Mouse (Mus musculus): ENCODE data around the gene Mrpl43. TPM values are rescaled to one million over a fixed set of nuclear protein-coding genes. Genes with fewer than 3 reads are reported as not detected.

Mrpl43 gene
- total RNA-seq, 2 experiments from 2014 or later, result 45.2 to 48.3 TPM

DNA sequence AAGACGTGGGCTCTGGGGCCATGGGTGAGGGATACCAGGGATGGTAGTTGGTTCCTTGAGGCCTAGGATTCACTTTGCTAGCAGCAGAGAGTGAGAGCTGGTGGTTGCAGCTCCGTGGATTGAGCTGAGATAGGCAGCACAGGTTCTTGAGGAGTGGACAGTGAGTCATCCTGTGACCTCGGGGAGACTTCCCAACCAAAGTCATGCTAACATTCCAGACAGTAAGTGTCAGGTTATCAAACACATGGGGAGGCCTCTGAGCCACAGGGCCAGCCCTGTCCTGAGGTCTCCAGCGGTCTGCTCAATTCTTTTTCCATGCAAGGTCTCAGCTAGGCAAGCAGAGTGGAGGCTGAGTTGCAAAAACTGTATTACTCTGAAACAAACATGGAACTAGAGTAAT, 4.4 kb upstream of the Mrpl43 start:
- no peak for DNase-seq (ENCODE audit: low spot score in 2 of 2)

DNA sequence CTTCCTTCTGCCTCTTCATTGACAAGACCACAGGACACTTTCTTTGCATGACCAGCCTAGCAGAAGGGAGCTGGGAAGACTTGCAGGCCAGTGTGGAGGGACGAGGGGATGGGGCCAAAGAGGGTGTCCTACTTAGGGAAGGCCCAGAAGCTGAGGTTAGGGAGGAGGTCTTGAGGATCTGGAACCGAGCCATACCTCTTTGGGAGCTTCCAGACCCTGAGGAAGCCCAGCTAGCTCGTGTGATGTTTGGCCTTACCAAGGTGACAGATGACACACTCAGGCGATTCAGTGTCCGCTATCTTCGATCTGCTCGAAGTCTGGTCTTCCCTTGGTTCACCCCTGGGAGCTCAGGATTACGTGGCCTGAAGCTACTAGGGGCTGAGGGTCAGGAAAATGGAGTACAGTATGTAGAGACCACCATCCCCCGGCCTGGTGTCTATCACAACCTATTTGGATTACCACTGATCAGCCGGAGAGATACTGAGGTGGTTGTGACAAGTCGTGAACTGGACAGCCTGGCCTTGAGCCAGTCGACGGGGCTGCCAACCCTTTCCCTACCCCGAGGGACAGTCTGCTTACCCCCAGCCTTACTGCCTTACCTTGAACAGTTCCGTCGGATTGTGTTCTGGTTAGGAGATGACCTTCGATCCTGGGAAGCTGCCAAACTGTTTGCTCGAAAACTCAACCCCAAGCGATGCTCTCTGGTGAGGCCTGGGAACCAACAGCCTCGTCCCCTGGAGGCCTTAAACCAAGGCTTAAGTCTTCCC, 1.4 kb upstream of the Mrpl43 start:
- peak; percentile 40 to 48 for DNase-seq (ENCODE audit: low spot score in 2 of 2)

DNA sequence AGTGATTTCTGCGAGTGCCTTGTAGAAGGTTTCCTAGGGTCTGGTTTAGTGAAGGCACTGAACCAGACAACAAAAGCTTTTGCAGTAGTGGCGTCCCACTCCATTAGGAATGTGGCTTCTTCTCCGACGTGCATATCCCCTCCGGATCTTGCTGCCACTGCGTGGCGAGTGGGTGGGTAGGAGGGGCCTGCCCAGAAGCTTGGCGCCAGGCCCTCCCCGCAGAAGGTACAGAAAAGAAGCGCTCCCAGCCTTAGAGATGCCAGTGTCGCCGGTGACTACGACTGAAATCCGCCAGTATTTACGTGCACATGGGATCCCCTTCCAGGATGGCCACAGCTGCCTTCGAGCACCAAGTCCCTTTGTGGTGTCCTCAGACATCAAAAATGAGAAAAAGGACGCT, 779 bp upstream of the Mrpl43 start:
- no peak for DNase-seq (ENCODE audit: low spot score in 2 of 2)

DNA sequence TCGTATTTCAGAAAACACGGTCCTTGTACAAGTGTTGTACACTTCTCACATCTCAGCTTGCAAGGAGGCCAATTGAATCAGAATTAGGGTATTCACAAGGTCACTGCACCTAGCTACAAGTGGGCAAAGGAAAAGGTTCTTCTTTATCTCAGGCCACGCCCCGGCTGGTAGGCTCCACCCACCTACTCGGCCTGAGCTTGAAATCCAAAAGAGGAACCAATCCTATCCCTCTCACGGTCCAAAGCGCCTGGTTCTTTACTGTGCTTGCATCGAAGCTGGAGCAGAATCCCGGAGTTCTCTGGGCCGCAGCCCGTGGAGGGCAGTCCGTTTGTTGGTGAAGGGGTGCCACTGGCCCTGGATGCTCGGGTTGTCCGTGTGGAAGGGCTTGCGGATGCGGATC, 798 bp downstream of the Mrpl43 start, which contains the start of gene Twnk:
Twnk (plus strand) TSS at position 220 of the 400 bp plus-strand sequence.
- DNase-seq (ENCODE audit: low spot score in 2 of 2), result peak in 1 of 2 experiments; percentile 53

DNA sequence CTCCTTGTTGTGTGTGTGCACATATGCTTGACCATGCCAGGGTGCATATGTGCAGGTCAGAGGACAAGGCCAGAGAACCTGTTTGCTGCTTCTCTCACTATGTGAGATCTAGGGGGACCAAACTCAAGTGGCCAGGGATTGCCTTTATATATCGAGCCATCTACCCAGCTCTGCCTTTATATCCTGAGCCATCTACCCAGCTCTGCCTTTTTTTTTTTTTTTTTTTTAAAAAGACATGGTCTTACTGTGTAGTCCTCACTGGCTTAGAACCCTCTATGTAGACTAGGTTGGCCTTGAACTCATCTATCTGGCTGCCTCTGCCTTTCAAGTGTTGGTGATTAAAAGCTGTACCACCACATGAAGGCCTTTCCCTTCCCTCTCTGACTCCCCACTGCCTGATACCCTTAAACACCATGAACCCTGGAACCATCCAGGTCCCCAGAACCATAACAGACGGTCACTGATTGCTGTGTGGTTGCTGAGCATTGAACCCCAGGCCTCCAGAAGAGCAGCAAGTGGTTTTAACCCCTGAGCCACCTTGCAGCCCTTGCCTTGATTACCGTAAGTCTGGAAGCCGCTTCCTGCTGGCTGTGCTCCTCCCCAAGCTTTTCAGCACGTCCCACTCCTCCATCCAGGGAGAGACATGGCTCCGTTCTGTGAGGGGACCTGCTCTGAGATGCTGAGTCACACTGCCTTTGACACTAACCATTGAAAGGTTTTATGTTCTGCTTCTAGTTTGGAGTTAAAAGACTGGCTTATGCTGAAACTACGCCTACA, 2.3 kb downstream of the Mrpl43 start:
- DNase-seq (ENCODE audit: low spot score in 2 of 2), result no peak

DNA sequence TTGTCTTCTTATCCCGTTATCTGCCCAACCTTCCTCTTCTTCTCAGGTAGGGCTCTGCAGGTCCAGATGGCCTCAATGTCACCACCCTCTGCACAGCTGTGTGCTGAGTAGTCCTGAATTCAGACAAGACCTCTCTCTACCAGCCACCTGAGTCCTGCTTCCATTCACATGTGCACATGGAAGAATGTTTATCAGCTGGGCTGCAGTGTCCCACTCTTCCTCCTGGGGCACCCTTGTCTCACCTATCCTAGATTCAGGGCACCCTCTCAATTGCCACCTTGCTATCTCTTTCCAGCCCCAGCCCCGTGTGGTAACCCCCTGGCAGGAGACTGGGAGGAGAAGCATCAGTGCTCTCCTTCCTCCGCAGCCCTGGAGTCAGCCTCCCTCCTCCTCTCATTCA, 3.9 kb downstream of the Mrpl43 start:
- DNase-seq (ENCODE audit: low spot score in 2 of 2), result no peak

DNA sequence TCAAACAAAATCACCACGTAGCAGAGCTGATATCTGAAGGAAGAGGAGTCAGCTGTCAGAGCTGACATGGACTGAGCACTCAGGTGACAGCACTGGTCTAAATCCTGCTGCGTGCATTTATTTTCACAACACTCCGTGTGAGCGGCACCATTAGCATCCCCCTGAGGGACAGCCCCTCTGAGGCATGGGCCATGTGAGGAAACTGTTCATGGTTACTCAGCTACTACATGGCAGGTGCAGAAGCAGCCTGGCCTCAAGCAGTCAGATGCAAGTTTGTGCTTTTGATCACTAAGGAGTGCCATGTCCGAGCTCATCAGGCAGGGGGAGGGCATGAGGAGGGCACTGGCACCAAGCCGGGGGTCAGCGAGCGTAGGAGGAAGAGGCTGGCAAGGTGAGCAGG, 6.6 kb downstream of the Mrpl43 start:
- DNase-seq (ENCODE audit: low spot score in 2 of 2), result no peak

DNA sequence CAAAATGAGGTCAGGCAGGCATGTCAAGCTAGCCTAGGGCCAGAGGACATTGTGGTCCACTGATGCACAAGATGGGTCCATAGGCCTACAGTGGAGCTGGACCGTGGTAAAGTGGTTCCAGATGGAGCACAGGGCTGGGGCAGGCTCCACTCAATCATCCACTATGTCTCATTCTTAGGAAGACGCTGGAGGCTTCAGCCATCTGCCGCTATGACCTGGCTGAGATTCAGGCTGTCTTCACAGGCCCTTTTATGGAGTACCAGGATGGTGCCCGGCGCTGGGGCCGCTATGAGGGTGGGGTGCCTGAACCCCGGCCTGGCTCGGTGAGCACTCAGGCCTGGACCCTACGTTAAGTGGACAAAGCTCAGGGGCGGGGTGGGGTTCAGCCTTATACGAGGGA, 8.5 kb downstream of the Mrpl43 start:
- no peak for DNase-seq (ENCODE audit: low spot score in 2 of 2)

DNA sequence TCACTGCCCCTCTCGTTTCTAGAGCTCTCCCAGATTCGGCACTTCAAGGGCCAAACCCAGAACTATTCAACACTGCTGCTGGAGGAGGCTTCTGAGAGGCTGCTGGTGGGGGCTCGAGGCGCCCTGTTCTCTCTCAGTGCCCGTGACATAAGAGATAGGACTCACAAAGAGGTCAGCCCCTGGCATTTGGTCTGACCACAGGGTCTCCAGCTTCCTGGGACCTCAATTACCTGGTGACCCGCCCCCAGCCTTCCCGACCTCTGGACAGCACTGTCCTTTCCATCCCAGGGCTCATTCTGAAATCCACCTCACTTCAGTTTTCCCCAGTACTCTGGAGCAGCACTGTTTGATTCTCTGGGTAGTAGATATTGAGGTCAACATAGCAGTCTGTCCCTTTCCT, 13.5 kb downstream of the Mrpl43 start:
- no peak for DNase-seq (ENCODE audit: low spot score in 2 of 2)

DNA sequence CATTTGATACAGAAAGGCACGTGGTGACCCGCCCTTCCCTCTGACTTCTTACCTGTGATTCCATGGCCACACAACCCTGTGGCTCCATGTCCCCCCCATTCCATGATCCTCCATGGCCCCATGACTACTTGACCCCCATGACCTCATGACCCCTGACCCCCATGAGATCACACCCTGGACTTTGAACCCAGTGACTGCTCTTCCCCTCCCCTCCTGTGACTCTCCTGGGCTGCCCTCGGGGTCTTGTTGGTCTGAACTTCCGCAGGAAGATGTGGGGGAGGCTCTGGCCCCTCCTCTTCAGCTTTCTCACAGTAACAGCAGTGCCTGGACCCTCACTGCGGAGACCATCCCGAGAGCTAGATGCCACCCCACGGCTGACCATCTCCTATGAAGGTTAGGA, 14.0 kb downstream of the Mrpl43 start:
- no peak for DNase-seq (ENCODE audit: low spot score in 2 of 2)

DNA sequence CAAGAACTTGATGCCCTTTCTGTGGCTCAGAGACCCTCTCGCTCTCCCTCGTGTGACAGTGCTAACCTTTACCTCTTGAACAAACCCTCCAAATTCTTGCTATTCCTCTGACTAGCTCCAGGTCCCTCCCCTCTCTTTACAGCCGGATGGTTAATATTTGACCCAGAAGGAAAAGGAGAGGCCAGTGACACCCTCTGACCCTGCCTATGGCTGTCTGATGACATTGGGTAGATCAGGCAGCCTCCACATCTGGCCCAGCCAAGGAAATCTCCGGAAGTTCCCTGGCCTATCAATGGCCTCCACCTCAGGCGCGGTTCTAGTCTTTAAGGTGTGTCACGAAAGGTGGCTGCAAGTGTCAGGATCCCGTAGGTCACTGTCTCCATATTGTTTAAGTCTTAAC, 15.2 kb downstream of the Mrpl43 start:
- DNase-seq (ENCODE audit: low spot score in 2 of 2), result no peak

DNA sequence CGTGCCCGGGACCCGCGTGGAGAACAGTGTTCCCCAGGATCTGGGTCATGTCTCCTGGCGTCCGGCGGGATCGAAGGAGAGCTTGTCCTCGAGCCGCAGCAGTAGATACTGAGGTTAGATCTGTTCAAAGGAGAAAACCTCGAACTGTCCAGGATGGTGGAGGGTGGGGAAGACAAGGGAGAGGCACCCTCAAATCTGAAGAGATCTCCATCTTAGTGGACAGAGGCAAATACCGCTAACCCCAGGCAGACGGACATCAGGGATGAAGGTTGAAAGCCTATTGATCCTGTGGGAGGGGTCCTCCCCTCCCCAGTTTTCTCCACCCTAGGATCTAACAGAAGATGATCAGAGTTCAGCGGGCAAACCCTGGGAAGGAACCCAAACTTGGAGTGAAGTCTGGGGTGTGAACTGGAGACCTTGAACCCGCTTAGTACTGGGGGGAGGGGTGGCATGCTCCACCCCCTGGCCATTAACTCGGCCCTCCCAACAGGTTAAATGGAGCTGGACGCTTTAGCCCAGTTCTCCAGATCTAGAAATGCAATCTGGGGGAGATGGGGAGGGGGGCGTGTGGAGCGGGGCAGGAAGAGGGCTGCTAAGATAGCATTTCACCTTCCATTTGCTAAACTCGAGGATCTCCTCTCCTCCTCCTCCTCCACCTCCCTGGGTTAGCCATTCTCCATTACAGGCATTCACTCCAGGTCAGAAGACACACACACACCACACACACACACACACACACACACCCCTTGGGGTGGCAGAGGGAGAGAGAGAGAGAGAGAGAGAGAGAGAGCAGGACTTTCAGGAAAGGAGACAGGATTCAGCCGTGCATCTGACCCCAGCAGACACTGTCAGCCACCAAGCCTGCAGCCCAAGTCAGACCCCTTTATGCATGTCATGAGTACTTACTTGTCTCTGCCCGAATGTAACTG, 16.4 kb downstream of the Mrpl43 start:
- DNase-seq (ENCODE audit: low spot score in 2 of 2), result no peak

DNA sequence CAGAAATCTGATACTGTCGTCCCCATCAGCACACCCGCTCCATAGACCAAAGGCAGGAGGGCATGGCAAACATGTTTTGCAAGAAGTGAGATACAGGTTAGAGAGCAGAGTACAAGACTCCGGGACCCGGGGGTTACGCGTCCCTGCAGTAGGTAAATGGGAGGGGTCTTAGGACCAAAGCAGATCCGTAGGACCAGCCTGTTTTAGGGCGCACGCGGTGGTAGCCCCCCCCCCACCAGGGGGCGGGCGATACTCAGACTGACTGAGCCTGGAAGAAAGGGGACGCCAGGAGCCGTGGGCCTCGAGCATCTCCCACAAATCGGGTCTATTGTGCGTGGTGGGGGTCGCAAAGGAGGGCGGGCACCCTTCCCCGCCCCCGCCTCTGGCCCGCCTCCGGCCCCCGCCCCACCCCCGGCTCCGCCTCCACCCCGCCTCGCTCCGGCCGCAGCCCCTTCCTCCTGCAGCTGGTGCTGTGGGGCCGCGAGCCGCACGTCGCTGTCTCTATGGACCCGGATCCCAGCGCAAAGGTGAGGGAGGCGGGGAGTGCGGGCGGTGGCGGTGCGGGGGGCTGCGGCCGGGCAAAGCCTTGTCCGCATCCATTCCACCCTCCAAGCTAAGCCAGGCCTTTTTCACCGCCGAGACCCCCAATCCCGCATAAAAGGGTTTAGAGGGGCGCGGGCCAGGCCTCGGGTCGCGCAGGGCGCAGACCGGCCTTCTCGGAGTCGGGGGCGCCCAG, 17.2 kb downstream of the Mrpl43 start, which contains the start of gene Sema4g:
Sema4g (plus strand) TSS at position 271 of the 736 bp plus-strand sequence.
- peak in 1 of 2 experiments; percentile 45 for DNase-seq (ENCODE audit: low spot score in 2 of 2)

DNA sequence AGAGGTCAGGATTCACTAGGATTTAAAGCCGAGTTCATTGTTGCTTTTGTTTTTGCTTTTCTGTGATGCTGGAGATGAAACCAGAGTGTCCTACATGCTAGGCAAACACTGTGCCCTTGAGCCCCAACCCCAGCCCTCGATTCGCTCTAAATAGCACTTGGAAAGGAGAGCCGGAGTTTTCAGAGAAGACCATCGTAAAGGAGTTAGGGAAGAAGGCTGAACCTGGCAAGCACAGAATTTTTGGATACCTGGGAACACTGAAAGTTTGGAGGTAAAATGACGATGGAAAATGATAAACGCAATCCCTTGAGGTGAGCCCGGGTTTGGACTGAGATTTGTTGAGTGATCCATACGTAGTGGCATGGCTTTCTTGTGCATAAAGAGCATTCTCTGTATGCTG, 17.9 kb downstream of the Mrpl43 start:
- no peak for DNase-seq (ENCODE audit: low spot score in 2 of 2)

DNA sequence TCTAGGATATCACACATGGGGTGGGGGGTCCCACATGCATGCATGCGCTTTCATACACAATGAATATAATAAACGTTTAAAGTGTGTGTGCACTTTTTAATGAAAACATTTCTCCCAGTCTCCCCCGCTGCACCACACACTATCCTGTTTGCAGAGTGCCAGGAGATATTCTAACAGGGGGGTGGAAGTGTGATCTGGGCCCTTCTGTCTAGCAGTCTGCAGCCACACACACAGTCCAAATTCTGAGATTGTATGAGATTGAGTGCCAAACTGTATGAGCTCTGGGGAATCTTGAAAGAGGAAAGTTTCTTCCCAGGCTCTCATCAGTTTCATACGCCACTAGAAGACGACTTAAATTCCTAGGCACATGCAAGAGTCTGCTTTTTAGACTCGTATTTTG, 18.4 kb downstream of the Mrpl43 start:
- DNase-seq (ENCODE audit: low spot score in 2 of 2), result no peak

DNA sequence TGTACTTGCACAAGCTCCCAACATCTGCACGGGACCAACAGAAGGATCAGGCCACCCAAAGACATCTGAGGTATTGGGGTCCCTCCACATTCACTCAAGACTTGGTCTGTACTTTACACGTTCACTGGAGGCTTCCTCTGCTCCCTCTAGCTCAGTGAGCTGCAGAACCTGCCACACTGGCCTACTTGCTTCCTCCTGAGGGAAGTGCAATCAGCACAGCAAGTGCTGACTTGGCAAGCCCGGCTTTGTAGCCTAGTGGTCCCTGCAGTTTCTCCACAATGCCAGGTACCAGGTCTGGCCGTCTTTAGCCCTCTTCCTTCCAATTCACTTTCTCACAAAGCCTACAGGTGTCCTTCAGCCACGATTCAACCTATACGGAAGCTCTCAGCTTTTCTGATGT, 19.2 kb downstream of the Mrpl43 start:
- DNase-seq (ENCODE audit: low spot score in 2 of 2), result no peak

DNA sequence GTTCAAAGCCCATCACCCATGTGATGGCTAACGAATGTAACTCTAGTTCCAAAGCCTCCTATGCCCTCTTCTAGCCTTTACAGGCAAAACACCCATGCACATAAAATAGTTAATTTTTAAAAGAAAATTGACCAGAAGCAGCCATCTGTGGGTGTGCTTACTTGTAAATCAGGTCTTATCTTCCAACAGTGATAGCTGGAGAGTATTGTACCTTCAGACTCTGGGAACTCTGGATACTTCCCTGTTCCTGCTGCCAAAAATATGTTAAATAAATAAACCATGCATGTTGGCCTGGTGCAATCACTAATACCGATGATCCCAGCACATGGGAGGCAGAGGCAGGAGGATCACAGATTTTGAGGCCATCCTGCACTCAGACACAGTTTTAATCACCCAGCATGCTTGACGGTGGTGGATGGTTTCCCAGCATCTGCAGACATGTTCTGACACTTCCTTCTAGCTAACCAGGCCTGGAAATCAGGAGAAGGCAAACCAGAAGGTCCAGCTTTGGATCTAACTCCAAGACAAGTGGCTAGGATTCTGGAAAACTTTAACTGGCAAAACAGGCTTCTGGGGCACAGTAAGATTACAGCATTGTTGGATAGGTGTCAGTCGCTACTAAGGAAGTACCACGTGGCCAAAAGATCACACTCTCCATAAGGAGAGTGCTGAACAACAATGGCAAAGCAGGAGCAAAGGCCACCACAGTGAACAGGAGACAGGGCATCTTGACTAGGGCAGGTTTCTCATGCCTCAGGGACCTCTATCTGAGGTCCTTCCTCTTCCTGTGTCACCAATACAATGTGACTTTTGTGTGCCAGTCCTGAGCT, 20.9 kb downstream of the Mrpl43 start:
- DNase-seq (ENCODE audit: low spot score in 2 of 2), result no peak

DNA sequence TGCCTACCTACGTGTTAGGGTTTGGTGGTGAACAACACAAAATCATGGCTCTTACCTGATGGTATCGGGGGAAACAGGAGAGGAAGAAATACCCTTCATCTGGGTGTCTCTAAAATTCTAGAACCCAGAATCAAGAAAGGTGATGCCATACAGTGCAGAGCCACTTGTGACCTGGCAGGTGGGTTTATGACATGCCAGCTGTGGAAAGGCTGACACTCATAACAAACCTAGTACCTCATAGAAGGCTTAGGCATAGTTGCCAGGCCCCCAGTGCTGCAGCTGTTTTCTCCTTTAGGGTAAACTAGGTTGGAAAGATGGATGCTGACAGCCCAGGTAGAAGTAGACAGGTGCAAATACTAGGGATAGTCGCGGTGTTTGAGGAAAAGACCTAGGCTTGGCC, 21.8 kb downstream of the Mrpl43 start:
- no peak for DNase-seq (ENCODE audit: low spot score in 2 of 2)

DNA sequence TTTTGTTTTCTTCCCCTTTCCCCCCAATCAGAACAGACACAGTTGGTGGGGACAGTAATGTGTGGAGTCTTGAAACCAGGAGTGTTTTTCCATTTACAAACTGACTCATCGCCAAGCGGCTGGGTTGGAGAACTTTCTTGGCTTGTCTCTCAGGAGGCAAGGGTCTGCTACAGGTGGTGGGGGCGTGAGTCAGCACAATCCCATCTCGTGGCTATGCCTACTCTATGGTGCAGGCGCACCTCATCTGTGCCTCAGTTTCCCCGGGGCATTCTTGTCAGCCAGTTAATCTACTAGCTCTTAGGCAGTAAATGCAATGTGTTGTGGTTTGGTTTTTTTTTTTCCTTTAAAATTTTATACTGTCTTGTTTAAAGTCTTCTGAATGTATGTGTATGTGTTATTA, 22.9 kb downstream of the Mrpl43 start:
- no peak for DNase-seq (ENCODE audit: low spot score in 2 of 2)

All from adrenal gland, adult 18-20 months (tissue).